Mouse (Mus musculus): ENCODE data around the gene Nr3c2. TPM values are rescaled to one million over a fixed set of nuclear protein-coding genes. Genes with fewer than 3 reads are reported as not detected.

Gene Nr3c2
- total and polyA plus RNA-seq, 3 experiments: 0.12 to 0.30 TPM; not detected in 1

DNA sequence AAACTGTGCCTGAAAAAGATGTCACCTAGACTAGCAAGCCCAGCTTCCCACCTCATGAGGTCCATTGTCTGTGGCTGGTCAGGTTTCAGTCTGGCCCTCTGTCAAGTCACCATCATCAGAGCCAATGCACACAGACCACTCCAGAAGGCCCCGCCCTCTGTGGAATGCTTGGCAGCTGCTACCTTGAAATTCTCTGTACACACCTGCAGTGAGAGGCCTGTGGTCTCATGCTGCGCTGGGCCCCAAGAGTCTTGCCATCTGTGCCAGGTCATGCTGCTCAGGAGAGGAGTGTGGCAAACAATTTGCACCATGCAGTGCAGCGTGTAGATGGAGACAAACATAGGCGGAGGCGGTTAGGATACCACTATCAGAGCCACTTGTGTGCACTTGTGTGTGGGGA, 328.5 kb downstream of the Nr3c2 start:
- dilution Hi-C loops (cut with MboI; ENCODE audit: extremely low pct_ligation_motif_present, extremely low pct_unique_long_range_greater_than_20kb, low sequenced_read_pairs) (no loop called here), in situ Hi-C loops (cut with MboI; ENCODE audit: low pct_ligation_motif_present, low pct_unique_long_range_greater_than_20kb, low sequenced_read_pairs) (no loop called here)
- H3K79me2 ChIP-seq (replicated peaks; ENCODE audit: control insufficient read depth, extremely low read depth, insufficient read depth, poor library complexity, severe bottlenecking): no peaks in the 10 kb centered on the region
- H3K4me2 ChIP-seq (ENCODE audit: insufficient read depth, low read depth, poor library complexity, severe bottlenecking): no peak overlapping the region
- no peak overlapping the region for H3K9ac ChIP-seq (ENCODE audit: insufficient read depth, low read depth)
- TF ChIP-seq CHD1 (IDR thresholded peaks at IDR 0.05; ENCODE audit: low read depth, low read length) (no peak), ZKSCAN1 (IDR thresholded peaks at IDR 0.05; ENCODE audit: borderline replicate concordance, low read depth, low read length) (no peak), POLR2A (IDR thresholded peaks at IDR 0.05; ENCODE audit: low read depth, low read length) (no peak), NELFE (IDR thresholded peaks at IDR 0.05; ENCODE audit: low read depth, low read length) (no peak), GABPA (IDR thresholded peaks at IDR 0.05; ENCODE audit: insufficient replicate concordance, low read depth, low read length) (no peak), CTCF (conservative IDR thresholded peaks at IDR 0.05 in 1 of 2, IDR thresholded peaks at IDR 0.05 in 1 of 2; ENCODE audit: low read depth in 2 of 2, low read length in 2 of 2) (no peak), IRF4 (IDR thresholded peaks at IDR 0.05; ENCODE audit: low read depth, low read length) (no peak), SMC3 (IDR thresholded peaks at IDR 0.05; ENCODE audit: low read depth, low read length) (no peak), BHLHE40 (IDR thresholded peaks at IDR 0.05; ENCODE audit: low read depth, low read length) (no peak), E2F4 (IDR thresholded peaks at IDR 0.05; ENCODE audit: insufficient replicate concordance, low read depth, low read length) (no peak), ZNF384 (IDR thresholded peaks at IDR 0.05; ENCODE audit: low read depth, low read length) (no peak), SIN3A (IDR thresholded peaks at IDR 0.05; ENCODE audit: low read length) (no peak), POLR2AphosphoS2 (IDR thresholded peaks at IDR 0.05; ENCODE audit: low read depth, low read length) (no peak)
- H3K4me1 ChIP-seq (ENCODE audit: control insufficient read depth in 1 of 2, insufficient read depth in 2 of 2): no peaks in the 10 kb centered on the region
- no peaks in the 10 kb centered on the region for H3K9me3 ChIP-seq (replicated peaks; ENCODE audit: low read length)
- no peak overlapping the region for H3K4me3 ChIP-seq (replicated peaks in 1 of 3; ENCODE audit: low read depth in 2 of 3, low read length in 2 of 3, poor library complexity in 1 of 3)
- H3K27ac ChIP-seq (ENCODE audit: insufficient read depth, low read depth): no peak overlapping the region
- no peaks in the 10 kb centered on the region for H3K27me3 ChIP-seq (replicated peaks)
- no peaks in the 10 kb centered on the region for H3K36me3 ChIP-seq (replicated peaks in 1 of 2; ENCODE audit: control insufficient read depth in 1 of 2, insufficient read depth in 1 of 2, low read length in 1 of 2)
- no peak for DNase-seq (ENCODE audit: extremely low read depth)

DNA sequence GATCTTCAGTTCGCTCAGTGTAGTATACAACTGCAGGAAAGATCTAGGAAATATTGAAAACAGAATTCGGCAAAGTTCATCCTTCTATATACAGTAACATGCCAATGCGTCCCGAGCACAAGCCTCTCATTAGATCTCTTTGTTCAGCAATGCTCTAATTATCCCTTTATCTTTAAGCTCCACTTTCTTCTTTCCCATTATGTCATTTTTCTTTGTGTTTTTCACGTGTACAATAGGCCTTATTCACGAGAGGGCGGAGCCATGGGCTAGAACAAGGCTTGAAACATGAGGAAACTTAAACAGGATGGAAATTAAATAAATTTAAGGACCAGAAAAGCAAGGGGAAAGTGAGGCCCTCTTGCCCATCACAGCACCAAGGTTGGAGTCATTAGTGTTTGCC, 329.4 kb downstream of the Nr3c2 start:
- in situ Hi-C loops (cut with MboI; ENCODE audit: low pct_ligation_motif_present, low pct_unique_long_range_greater_than_20kb, low sequenced_read_pairs) (no loop called here), dilution Hi-C loops (cut with MboI; ENCODE audit: extremely low pct_ligation_motif_present, extremely low pct_unique_long_range_greater_than_20kb, low sequenced_read_pairs) (no loop called here)
- no peaks in the 10 kb centered on the region for H3K79me2 ChIP-seq (replicated peaks; ENCODE audit: control insufficient read depth, extremely low read depth, insufficient read depth, poor library complexity, severe bottlenecking)

More for the DNA sequence above, 329.4 kb downstream of the Nr3c2 start:
- Histone ChIP-seq H3K4me2 (ENCODE audit: insufficient read depth, low read depth, poor library complexity, severe bottlenecking) (no peak overlapping the region), H3K36me3 (replicated peaks in 1 of 2; ENCODE audit: control insufficient read depth in 1 of 2, insufficient read depth in 1 of 2, low read length in 1 of 2) (no peaks in the 10 kb centered on the region), H3K4me3 (replicated peaks in 1 of 3; ENCODE audit: low read depth in 2 of 3, low read length in 2 of 3, poor library complexity in 1 of 3) (no peak overlapping the region), H3K9me3 (replicated peaks; ENCODE audit: low read length) (no peaks in the 10 kb centered on the region), H3K9ac (ENCODE audit: insufficient read depth, low read depth) (no peak overlapping the region), H3K27me3 (replicated peaks) (no peaks in the 10 kb centered on the region), H3K27ac (ENCODE audit: insufficient read depth, low read depth) (no peak overlapping the region), H3K4me1 (ENCODE audit: control insufficient read depth in 1 of 2, insufficient read depth in 2 of 2) (no peaks in the 10 kb centered on the region)
- no peak for TF ChIP-seq USF1 (IDR thresholded peaks at IDR 0.05; ENCODE audit: low read depth, low read length)
- no peak for TF ChIP-seq POLR2A (IDR thresholded peaks at IDR 0.05; ENCODE audit: low read depth, low read length)
- no peak for TF ChIP-seq NRF1 (IDR thresholded peaks at IDR 0.05; ENCODE audit: low read depth, low read length)
- no peak for TF ChIP-seq CTCF (conservative IDR thresholded peaks at IDR 0.05 in 1 of 2, IDR thresholded peaks at IDR 0.05 in 1 of 2; ENCODE audit: low read depth in 2 of 2, low read length in 2 of 2)
- no peak for TF ChIP-seq CHD2 (IDR thresholded peaks at IDR 0.05; ENCODE audit: low read length)
- no peak for TF ChIP-seq PAX5 (IDR thresholded peaks at IDR 0.05; ENCODE audit: low read length)
- TF ChIP-seq ZMIZ1 (IDR thresholded peaks at IDR 0.05; ENCODE audit: low read depth, low read length): no peak
- no peak for TF ChIP-seq MAX (IDR thresholded peaks at IDR 0.05; ENCODE audit: low read length)
- no peak for TF ChIP-seq JUN (IDR thresholded peaks at IDR 0.05; ENCODE audit: insufficient read depth, low read depth, low read length)
- no peak for TF ChIP-seq RAD21 (IDR thresholded peaks at IDR 0.05; ENCODE audit: low read depth, low read length)
- no peak for TF ChIP-seq MYC (IDR thresholded peaks at IDR 0.05; ENCODE audit: low read depth, low read length)
- DNase-seq (ENCODE audit: extremely low read depth): no peak

Data from CH12.LX (cell line).